Mouse (Mus musculus) CH12.LX (cell line): ENCODE measurements around the gene Sdhb.

Experiments
- BHLHE40 ChIP-seq: IDR thresholded peaks from 2 replicates; pipeline ENCODE4 v1.6.1; 2011; ENCODE audit warnings: mild to moderate bottlenecking, low read depth, low read length, improper control_type of control experiment
- CTCF ChIP-seq, 2 experiments: IDR thresholded peaks in 1 of 2; conservative IDR thresholded peaks in 1 of 2; 2 replicates each; pipeline ENCODE4 v1.5.1; 2011 to 2012; ENCODE audit warnings: low read depth in 2 of 2, low read length in 2 of 2, improper control_type of control experiment in 1 of 2, inconsistent platforms in 1 of 2, mild to moderate bottlenecking in 1 of 2, moderate library complexity in 1 of 2
- ETS1 ChIP-seq: conservative IDR thresholded peaks from 2 replicates; pipeline ENCODE4 v1.6.1; 2012; ENCODE audit warnings: low read depth, mild to moderate bottlenecking, inconsistent platforms, low read length, improper control_type of control experiment, moderate library complexity
- IRF4 ChIP-seq: IDR thresholded peaks from 2 replicates; pipeline ENCODE4 v1.6.1; 2014; ENCODE audit warnings: low read depth, mild to moderate bottlenecking, inconsistent platforms, low read length, improper control_type of control experiment
- MAFK ChIP-seq: IDR thresholded peaks from 2 replicates; pipeline ENCODE4 v1.6.1; 2011; ENCODE audit warnings: low read length, improper control_type of control experiment; ENCODE audit not compliant: insufficient replicate concordance
- MAX ChIP-seq: IDR thresholded peaks from 2 replicates; pipeline ENCODE4 v1.6.1; 2011; ENCODE audit warnings: low read length, improper control_type of control experiment
- MYC ChIP-seq: IDR thresholded peaks from 2 replicates; pipeline ENCODE4 v1.6.1; 2011; ENCODE audit warnings: low read depth, mild to moderate bottlenecking, improper control_type of control experiment, low read length
- NELFE ChIP-seq: IDR thresholded peaks from 2 replicates; pipeline ENCODE4 v1.6.1; 2011; ENCODE audit warnings: low read depth, low read length, improper control_type of control experiment
- NRF1 ChIP-seq: IDR thresholded peaks from 2 replicates; pipeline ENCODE4 v1.6.1; 2014; ENCODE audit warnings: low read depth, mild to moderate bottlenecking, inconsistent platforms, low read length, improper control_type of control experiment, moderate library complexity
- POLR2AphosphoS2 ChIP-seq: IDR thresholded peaks from 2 replicates; pipeline ENCODE4 v1.6.1; 2011; ENCODE audit warnings: low read depth, low read length, improper control_type of control experiment
- USF1 ChIP-seq: IDR thresholded peaks from 2 replicates; pipeline ENCODE4 v1.6.1; 2014; ENCODE audit warnings: low read depth, mild to moderate bottlenecking, inconsistent platforms, low read length, improper control_type of control experiment
- ZC3H11A ChIP-seq: IDR thresholded peaks from 2 replicates; pipeline ENCODE4 v1.6.1; 2012; ENCODE audit warnings: low read depth, mild to moderate bottlenecking, inconsistent platforms, low read length, improper control_type of control experiment
- ZKSCAN1 ChIP-seq: IDR thresholded peaks from 2 replicates; pipeline ENCODE4 v1.6.1; 2012; ENCODE audit warnings: low read depth, inconsistent platforms, low read length, improper control_type of control experiment, borderline replicate concordance
- ZMIZ1 ChIP-seq: IDR thresholded peaks from 2 replicates; pipeline ENCODE4 v1.6.1; 2012; ENCODE audit warnings: low read depth, mild to moderate bottlenecking, inconsistent platforms, low read length, improper control_type of control experiment

- TF ChIP-seq CTCF (conservative IDR thresholded peaks at IDR 0.05 in 1 of 2, IDR thresholded peaks at IDR 0.05 in 1 of 2; ENCODE audit: low read depth in 2 of 2, low read length in 2 of 2), result no peak
- no peak for TF ChIP-seq ZMIZ1
- TF ChIP-seq NRF1, result no peak
- no peak for TF ChIP-seq MAX
- no peak for TF ChIP-seq BHLHE40
- TF ChIP-seq ZC3H11A, result no peak
- no peak for TF ChIP-seq ZKSCAN1
- no peak for TF ChIP-seq POLR2AphosphoS2
- no peak for TF ChIP-seq MYC
- no peak for TF ChIP-seq NELFE
- no peak for TF ChIP-seq MAFK
- no peak for TF ChIP-seq IRF4
- no peak for TF ChIP-seq USF1
- no peak for TF ChIP-seq ETS1
Measured at GRCm38 (mm10) chr4:140982808-140983207, 21.8 kb downstream of the Sdhb start.
